Comparison of ENCODE assay signal across 20 mouse cellular contexts in the genomic region with DNA sequence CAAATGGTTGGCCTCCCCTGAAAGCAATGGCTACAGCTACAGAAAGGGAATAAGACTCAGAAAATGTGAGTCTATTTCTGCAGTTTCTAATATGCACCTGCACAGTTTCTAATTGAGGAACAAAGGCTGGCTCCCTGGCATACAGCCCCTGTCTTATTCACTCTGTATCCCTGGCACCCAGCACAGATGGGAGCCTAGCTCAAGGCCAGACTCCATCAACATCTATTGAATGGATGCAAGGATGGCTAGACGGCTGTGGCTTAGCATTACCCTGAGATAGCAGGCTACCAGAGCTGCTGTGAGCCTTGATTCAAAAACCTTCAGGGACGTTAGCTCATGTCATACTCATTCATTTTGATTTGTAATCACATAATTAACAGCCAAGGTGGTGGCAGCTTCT.
"Had no signal": no experiment of that assay in that cellular context is flagged by ENCODE, and none has a peak within 500 bp of the region (broad histone marks: within the 10 kb centered on the region; RNA-seq: fewer than 3 reads in every experiment).

No protein-coding gene starts in this region.

- H3K4me2 ChIP-seq: limb, embryonic 12.5 days; limb, embryonic 15.5 days; liver, embryonic 11.5 days; lung, embryonic 14.5 days; midbrain, embryonic 13.5 days; neural tube, embryonic 13.5 days had no signal

- H3K9me3 ChIP-seq: limb, embryonic 12.5 days; limb, embryonic 15.5 days; midbrain, embryonic 10.5 days; midbrain, embryonic 13.5 days; neural tube, embryonic 13.5 days had no signal

- H3K27ac ChIP-seq: kidney, postnatal 0 days; layer of hippocampus, adult 2 months; limb, embryonic 12.5 days; limb, embryonic 15.5 days; liver, embryonic 14.5 days; midbrain, embryonic 10.5 days; midbrain, embryonic 13.5 days; neural tube, embryonic 13.5 days had no signal

- H3K4me3 ChIP-seq: layer of hippocampus, adult 2 months; limb, embryonic 12.5 days; limb, embryonic 15.5 days; midbrain, embryonic 10.5 days; midbrain, embryonic 13.5 days; myocyte; neural tube, embryonic 13.5 days had no signal

- ATAC-seq: midbrain, embryonic 13.5 days; midbrain, embryonic 16.5 days had no signal

- H3K9ac ChIP-seq: limb, embryonic 12.5 days; limb, embryonic 15.5 days; liver, embryonic 14.5 days; liver, postnatal 0 days; lung, embryonic 14.5 days; midbrain, embryonic 13.5 days; neural tube, embryonic 13.5 days had no signal

- H3K27me3 ChIP-seq: limb, embryonic 15.5 days; megakaryocyte, embryonic 14.5 days; midbrain, embryonic 13.5 days; neural tube, embryonic 13.5 days had no signal

- DNase-seq: kidney, postnatal 25 days; left cerebral cortex, postnatal 4 days; lung, embryonic 14.5 days; retina, postnatal 1 day; thymus, adult 18-20 months; thymus, postnatal 14 days; thymus, postnatal 4 days had no signal

- H3K36me3 ChIP-seq: limb, embryonic 12.5 days; limb, embryonic 15.5 days; midbrain, embryonic 10.5 days; midbrain, embryonic 13.5 days; neural tube, embryonic 13.5 days had no signal

- H3K4me1 ChIP-seq: midbrain, embryonic 10.5 days had no signal
